Mouse (Mus musculus): ENCODE measurements around the gene Tmem92.

- TF ChIP-seq POLR2A (IDR thresholded peaks at IDR 0.05; ENCODE audit: insufficient read depth, low read depth, low read length), result no peak
- TF ChIP-seq CTCF (IDR thresholded peaks at IDR 0.05), result no peak
These were observed 46.5 kb upstream of the Tmem92 start for GRCm38 (mm10) chr11:94828966-94829365.

All from heart, adult 2 months (tissue).